Mouse (Mus musculus) E14TG2a.4 (cell line): Measurements from ENCODE around the gene Rapgef1.

Experiments used
- H3K27me3 ChIP-seq: 2 replicates; pipeline ENCODE4 v1.6.1; 2014; ENCODE audit warnings: low read length, control low read depth; ENCODE audit not compliant: insufficient read depth
- H3K36me3 ChIP-seq: 2 replicates; pipeline ENCODE4 v1.6.1; 2014; ENCODE audit warnings: low read length, control low read depth; ENCODE audit not compliant: insufficient read depth
- H3K4me1 ChIP-seq: replicated peaks from 2 replicates; pipeline ENCODE4 v1.6.1; 2014; ENCODE audit warnings: low read depth, low read length, control low read depth
- H3K4me3 ChIP-seq: replicated peaks from 2 replicates; pipeline ENCODE4 v1.5.1; 2014; ENCODE audit warnings: mild to moderate bottlenecking, low read length
- H3K9me3 ChIP-seq: 2 replicates; pipeline ENCODE4 v1.6.1; 2014; ENCODE audit warnings: low read length, control low read depth
- CTCF ChIP-seq: conservative IDR thresholded peaks from 2 replicates; pipeline ENCODE4 v1.5.1; 2014; ENCODE audit warnings: low read length
- NANOG ChIP-seq: IDR thresholded peaks from 2 replicates; pipeline ENCODE4 v1.6.1; 2014; ENCODE audit warnings: borderline replicate concordance, low read length, mixed read lengths
- POU5F1 ChIP-seq: IDR thresholded peaks from 2 replicates; pipeline ENCODE4 v1.6.1; 2014; ENCODE audit warnings: low read length, borderline replicate concordance

Gene Rapgef1

GRCm38 (mm10) chr2:29676513-29676912 lies 57.0 kb downstream of the Rapgef1 start:
- TF ChIP-seq POU5F1 (no peak), CTCF (no peak), NANOG (no peak)
- H3K27me3 ChIP-seq, result no peaks in the 10 kb centered on the region
- peaks cover 69% of the 10 kb centered on the region for H3K4me1 ChIP-seq
- no peak overlapping the region for H3K4me3 ChIP-seq
- H3K36me3 ChIP-seq, result peaks cover 51% of the 10 kb centered on the region
- H3K9me3 ChIP-seq, result no peaks in the 10 kb centered on the region

- no peak for TF ChIP-seq POU5F1
- no peak for TF ChIP-seq NANOG
- no peak for TF ChIP-seq CTCF
- H3K9me3 ChIP-seq, result no peaks in the 10 kb centered on the region
Measured at GRCm38 (mm10) chr2:29677842-29678241, 58.3 kb downstream of the Rapgef1 start.

GRCm38 (mm10) chr2:29678524-29678923 lies 59.0 kb downstream of the Rapgef1 start:
- H3K4me3 ChIP-seq, result no peak overlapping the region
- H3K36me3 ChIP-seq, result peaks cover 49% of the 10 kb centered on the region
- H3K27me3 ChIP-seq, result no peaks in the 10 kb centered on the region
- peaks cover 64% of the 10 kb centered on the region for H3K4me1 ChIP-seq
- H3K9me3 ChIP-seq, result no peaks in the 10 kb centered on the region
- TF ChIP-seq POU5F1, result no peak
- TF ChIP-seq CTCF, result no peak
- no peak for TF ChIP-seq NANOG

More at GRCm38 (mm10) chr2:29677842-29678241, 58.3 kb downstream of the Rapgef1 start:
- H3K36me3 ChIP-seq, result peaks cover 49% of the 10 kb centered on the region
- peaks cover 65% of the 10 kb centered on the region for H3K4me1 ChIP-seq
- no peaks in the 10 kb centered on the region for H3K27me3 ChIP-seq
- H3K4me3 ChIP-seq, result no peak overlapping the region

- H3K4me3 ChIP-seq, result no peak overlapping the region
- no peaks in the 10 kb centered on the region for H3K9me3 ChIP-seq
- peaks cover 47% of the 10 kb centered on the region for H3K36me3 ChIP-seq
- no peaks in the 10 kb centered on the region for H3K27me3 ChIP-seq
- TF ChIP-seq NANOG (no peak), POU5F1 (no peak), CTCF (no peak)
- H3K4me1 ChIP-seq, result peaks cover 67% of the 10 kb centered on the region
Measured at GRCm38 (mm10) chr2:29679710-29680584, 60.4 kb downstream of the Rapgef1 start.

- peaks cover 77% of the 10 kb centered on the region for H3K36me3 ChIP-seq
- TF ChIP-seq CTCF (no peak), POU5F1 (no peak), NANOG (no peak)
- no peaks in the 10 kb centered on the region for H3K27me3 ChIP-seq
- H3K9me3 ChIP-seq, result no peaks in the 10 kb centered on the region
- peaks cover 70% of the 10 kb centered on the region for H3K4me1 ChIP-seq
- no peak overlapping the region for H3K4me3 ChIP-seq
Measured at GRCm38 (mm10) chr2:29683261-29683999, 63.9 kb downstream of the Rapgef1 start.

- TF ChIP-seq CTCF (no peak), NANOG (no peak), POU5F1 (no peak)
Measured at GRCm38 (mm10) chr2:29684498-29684897, 65.0 kb downstream of the Rapgef1 start.

GRCm38 (mm10) chr2:29689014-29689413 lies 69.5 kb downstream of the Rapgef1 start:
- TF ChIP-seq CTCF (no peak), NANOG (no peak), POU5F1 (no peak)
- Histone ChIP-seq H3K36me3 (peaks cover 85% of the 10 kb centered on the region), H3K9me3 (no peaks in the 10 kb centered on the region), H3K4me1 (peaks cover 84% of the 10 kb centered on the region), H3K27me3 (no peaks in the 10 kb centered on the region), H3K4me3 (no peak overlapping the region)

More at GRCm38 (mm10) chr2:29684498-29684897, 65.0 kb downstream of the Rapgef1 start:
- Histone ChIP-seq H3K4me1 (peaks cover 63% of the 10 kb centered on the region), H3K36me3 (peaks cover 77% of the 10 kb centered on the region), H3K4me3 (no peak overlapping the region), H3K27me3 (no peaks in the 10 kb centered on the region), H3K9me3 (no peaks in the 10 kb centered on the region)

- H3K36me3 ChIP-seq, result peaks cover 88% of the 10 kb centered on the region
- TF ChIP-seq NANOG (no peak), CTCF (no peak), POU5F1 (no peak)
- no peak overlapping the region for H3K4me3 ChIP-seq
- no peaks in the 10 kb centered on the region for H3K27me3 ChIP-seq
- peaks cover 79% of the 10 kb centered on the region for H3K4me1 ChIP-seq
- no peaks in the 10 kb centered on the region for H3K9me3 ChIP-seq
Measured at GRCm38 (mm10) chr2:29689495-29689894, 70.0 kb downstream of the Rapgef1 start.
